Mouse (Mus musculus): ENCODE measurements around the gene Abhd15. TPM values are rescaled to one million over a fixed set of nuclear protein-coding genes. Genes with fewer than 3 reads are reported as not detected.

Abhd15 gene
- 1.2 and 1.8 TPM in 2 replicates for polyA plus RNA-seq (2014; fragmentation: Nextera tagmentation; extraction: Ambion mirVana)

DNA sequence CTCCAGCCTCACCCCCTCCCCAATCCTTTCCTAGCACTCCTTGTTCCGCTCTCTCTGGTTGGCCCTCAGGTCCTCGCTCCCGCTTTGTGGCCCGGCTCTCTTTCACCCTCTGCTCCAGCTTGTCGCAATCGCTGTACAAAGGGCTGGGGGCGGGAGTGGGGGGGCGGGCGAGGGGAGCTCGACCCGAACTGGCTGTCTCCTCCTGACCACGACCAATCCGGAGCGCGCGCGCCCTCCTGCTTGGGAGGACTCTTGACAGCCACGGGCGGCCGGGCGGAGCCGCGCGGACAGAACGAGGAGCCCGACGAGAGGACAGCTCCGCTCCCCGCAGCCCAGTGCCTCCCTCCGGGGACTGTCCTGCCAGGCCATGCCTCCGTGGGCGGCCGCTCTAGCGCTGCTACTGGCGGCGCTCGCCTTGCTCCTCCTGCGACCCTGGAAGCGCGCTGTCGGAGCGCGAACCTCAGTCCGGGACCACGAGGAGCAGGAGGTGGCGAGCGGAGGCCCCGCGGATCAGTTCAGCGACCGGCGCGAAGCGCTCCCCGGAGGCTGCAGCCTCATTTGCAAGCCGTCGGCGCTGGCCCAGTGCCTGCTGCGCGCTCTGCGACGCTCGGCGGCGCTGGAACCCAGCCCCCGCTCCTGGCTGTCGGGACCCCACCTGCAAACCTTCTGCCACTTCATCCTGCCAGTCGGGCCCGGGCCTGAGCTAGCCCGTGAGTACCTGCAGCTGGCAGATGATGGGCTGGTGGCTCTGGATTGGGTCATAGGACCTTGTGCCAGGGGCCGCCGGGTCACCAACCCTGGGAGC, at the start of gene Abhd15:
Gene Abhd15, plus strand, starts transcription at position 290 of the 805 bp plus-strand sequence.
- Histone ChIP-seq H3K27ac (ENCODE audit: low read depth, low read length) (no peak within 1 kb of the TSS), H3K4me1 (ENCODE audit: control insufficient read depth, insufficient read depth, low read length) (peaks cover 22% of the 10 kb centered on the region), H3K4me3 (ENCODE audit: low read depth, low read length) (peak within 1 kb of the TSS; percentile 45), H3K9ac (ENCODE audit: low read length) (peak within 1 kb of the TSS; percentile 56), H3K27me3 (replicated peaks; ENCODE audit: control insufficient read depth, insufficient read depth, low read length) (peaks cover 11% of the 10 kb centered on the region), H3K9me3 (replicated peaks; ENCODE audit: control insufficient read depth, low read length) (no peaks in the 10 kb centered on the region), H3K36me3 (ENCODE audit: control insufficient read depth, insufficient read depth, low read length) (no peaks in the 10 kb centered on the region), H3K4me2 (ENCODE audit: low read length) (peak within 1 kb of the TSS; percentile 94)
- DNase-seq (ENCODE audit: low spot score) (peak; percentile 72), ATAC-seq (peak; percentile 49)
- under 1% methylated on average over 72 of the region's 72 CpGs for WGBS

DNA sequence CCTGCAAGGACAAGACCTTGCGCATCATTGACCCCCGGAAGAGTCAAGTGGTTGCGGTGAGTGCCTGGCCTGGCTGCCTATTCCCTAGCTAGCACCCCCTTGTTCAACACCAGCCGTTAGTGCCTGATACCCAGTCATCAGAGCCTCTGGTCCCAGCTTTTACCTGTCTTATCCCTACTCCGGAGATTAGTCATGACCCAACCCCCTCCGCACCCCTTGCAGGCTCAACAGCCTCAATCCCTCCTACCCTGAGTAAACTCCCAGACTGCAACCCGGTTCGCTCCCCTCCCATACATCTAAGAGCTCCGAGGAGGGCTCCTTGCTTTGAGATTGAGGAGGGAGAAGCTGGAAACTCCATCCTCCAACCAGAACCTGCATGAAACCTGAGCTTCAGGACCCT, 48.4 kb upstream of the Abhd15 start:
- peaks cover 30% of the 10 kb centered on the region for H3K27me3 ChIP-seq (replicated peaks; ENCODE audit: control insufficient read depth, insufficient read depth, low read length)
- no peak overlapping the region for H3K27ac ChIP-seq (ENCODE audit: low read depth, low read length)
- ATAC-seq (no peak), DNase-seq (ENCODE audit: low spot score) (no peak)
- peaks cover 11% of the 10 kb centered on the region for H3K4me1 ChIP-seq (ENCODE audit: control insufficient read depth, insufficient read depth, low read length)
- no peak overlapping the region for H3K4me2 ChIP-seq (ENCODE audit: low read length)
- H3K9ac ChIP-seq (ENCODE audit: low read length), result no peak overlapping the region
- H3K9me3 ChIP-seq (replicated peaks; ENCODE audit: control insufficient read depth, low read length), result no peaks in the 10 kb centered on the region
- H3K4me3 ChIP-seq (ENCODE audit: low read depth, low read length), result no peak overlapping the region
- 39% methylated on average over 9 of the region's 9 CpGs for WGBS
- H3K36me3 ChIP-seq (ENCODE audit: control insufficient read depth, insufficient read depth, low read length), result peaks cover 11% of the 10 kb centered on the region

DNA sequence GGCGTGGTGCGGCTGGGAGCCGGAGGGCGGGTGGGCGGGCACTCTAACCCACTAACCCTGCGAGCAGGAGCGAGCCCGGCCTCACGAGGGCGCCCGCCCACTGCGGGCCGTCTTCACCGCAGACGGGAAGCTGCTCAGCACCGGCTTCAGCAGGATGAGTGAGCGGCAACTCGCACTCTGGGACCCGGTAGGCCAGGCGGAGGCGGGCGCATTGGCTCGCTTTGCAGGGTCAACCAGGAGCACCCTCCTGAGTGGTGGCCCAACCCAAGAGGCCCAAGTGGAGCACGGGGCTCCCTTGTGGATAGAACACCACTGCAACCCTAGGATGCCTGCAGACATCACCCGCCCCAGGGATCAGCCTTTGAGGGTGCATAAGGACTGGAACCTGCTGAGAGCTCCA, 47.8 kb upstream of the Abhd15 start:
- Histone ChIP-seq H3K4me1 (ENCODE audit: control insufficient read depth, insufficient read depth, low read length) (peaks cover 7% of the 10 kb centered on the region), H3K27me3 (replicated peaks; ENCODE audit: control insufficient read depth, insufficient read depth, low read length) (peaks cover 28% of the 10 kb centered on the region), H3K4me3 (ENCODE audit: low read depth, low read length) (no peak overlapping the region), H3K27ac (ENCODE audit: low read depth, low read length) (no peak overlapping the region), H3K36me3 (ENCODE audit: control insufficient read depth, insufficient read depth, low read length) (peaks cover 18% of the 10 kb centered on the region), H3K4me2 (ENCODE audit: low read length) (no peak overlapping the region), H3K9ac (ENCODE audit: low read length) (no peak overlapping the region), H3K9me3 (replicated peaks; ENCODE audit: control insufficient read depth, low read length) (no peaks in the 10 kb centered on the region)
- DNase-seq (ENCODE audit: low spot score) (no peak), ATAC-seq (0 out of 2 replicates have a peak, but pooled peaks have one; percentile 16)
- 5% methylated on average over 25 of the region's 25 CpGs for whole genome bisulfite sequencing

DNA sequence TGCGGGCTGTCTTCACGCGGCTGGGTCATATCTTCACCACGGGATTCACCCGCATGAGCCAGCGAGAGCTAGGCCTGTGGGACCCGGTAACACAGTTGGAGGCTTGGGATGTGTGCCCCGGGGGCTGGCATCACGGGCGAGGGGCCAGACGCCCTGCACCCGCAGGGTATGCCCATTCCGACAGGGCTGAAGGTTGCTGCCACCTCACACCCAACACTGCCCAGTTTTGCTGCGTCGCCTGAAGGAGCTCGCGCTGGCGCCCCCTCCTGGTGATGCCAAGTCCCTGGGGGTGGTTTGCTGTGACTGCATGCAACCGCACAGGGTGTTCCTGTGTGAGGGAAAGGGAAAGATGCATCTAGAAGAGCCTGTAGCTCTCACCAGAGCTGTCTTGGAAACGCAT, 47.1 kb upstream of the Abhd15 start:
- WGBS, result 14% methylated on average over 20 of the region's 20 CpGs
- ATAC-seq (0 out of 2 replicates have a peak, but pooled peaks have one; percentile 50), DNase-seq (ENCODE audit: low spot score) (peak; percentile 76)
- 0 out of 2 replicates have a peak overlapping the region, but pooled peaks have one; percentile 7 for H3K4me2 ChIP-seq (ENCODE audit: low read length)
- no peak overlapping the region for H3K9ac ChIP-seq (ENCODE audit: low read length)
- H3K4me3 ChIP-seq (ENCODE audit: low read depth, low read length), result no peak overlapping the region
- no peak overlapping the region for H3K27ac ChIP-seq (ENCODE audit: low read depth, low read length)
- no peaks in the 10 kb centered on the region for H3K9me3 ChIP-seq (replicated peaks; ENCODE audit: control insufficient read depth, low read length)
- peaks cover 24% of the 10 kb centered on the region for H3K36me3 ChIP-seq (ENCODE audit: control insufficient read depth, insufficient read depth, low read length)
- H3K4me1 ChIP-seq (ENCODE audit: control insufficient read depth, insufficient read depth, low read length), result peaks cover 1% of the 10 kb centered on the region
- H3K27me3 ChIP-seq (replicated peaks; ENCODE audit: control insufficient read depth, insufficient read depth, low read length), result peaks cover 22% of the 10 kb centered on the region

DNA sequence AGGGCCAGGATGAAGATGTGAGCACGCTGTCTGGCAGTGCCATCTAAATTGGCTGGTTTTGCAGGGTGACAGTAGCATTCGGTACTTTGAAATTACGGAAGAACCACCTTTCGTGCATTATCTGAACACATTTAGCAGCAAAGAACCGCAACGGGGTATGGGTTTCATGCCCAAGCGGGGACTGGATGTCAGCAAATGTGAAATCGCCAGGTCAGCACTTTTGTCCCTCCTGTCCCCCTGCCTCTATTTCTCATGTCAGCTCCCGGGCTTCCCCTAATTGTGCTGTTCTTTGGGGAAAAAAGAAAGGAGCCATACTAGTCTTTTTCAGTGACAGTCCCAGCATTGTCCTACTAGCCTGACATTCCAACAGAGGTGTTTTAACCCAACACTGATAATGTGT, 46.5 kb upstream of the Abhd15 start:
- WGBS, result 78% methylated on average over 9 of the region's 9 CpGs
- DNase-seq (ENCODE audit: low spot score), result no peak
- no peak for ATAC-seq
- H3K4me2 ChIP-seq (ENCODE audit: low read length), result no peak overlapping the region
- no peak overlapping the region for H3K27ac ChIP-seq (ENCODE audit: low read depth, low read length)
- H3K9me3 ChIP-seq (replicated peaks; ENCODE audit: control insufficient read depth, low read length), result no peaks in the 10 kb centered on the region
- H3K27me3 ChIP-seq (replicated peaks; ENCODE audit: control insufficient read depth, insufficient read depth, low read length), result peaks cover 18% of the 10 kb centered on the region
- H3K4me3 ChIP-seq (ENCODE audit: low read depth, low read length), result no peak overlapping the region
- no peak overlapping the region for H3K9ac ChIP-seq (ENCODE audit: low read length)
- no peaks in the 10 kb centered on the region for H3K4me1 ChIP-seq (ENCODE audit: control insufficient read depth, insufficient read depth, low read length)
- H3K36me3 ChIP-seq (ENCODE audit: control insufficient read depth, insufficient read depth, low read length), result peaks cover 30% of the 10 kb centered on the region

DNA sequence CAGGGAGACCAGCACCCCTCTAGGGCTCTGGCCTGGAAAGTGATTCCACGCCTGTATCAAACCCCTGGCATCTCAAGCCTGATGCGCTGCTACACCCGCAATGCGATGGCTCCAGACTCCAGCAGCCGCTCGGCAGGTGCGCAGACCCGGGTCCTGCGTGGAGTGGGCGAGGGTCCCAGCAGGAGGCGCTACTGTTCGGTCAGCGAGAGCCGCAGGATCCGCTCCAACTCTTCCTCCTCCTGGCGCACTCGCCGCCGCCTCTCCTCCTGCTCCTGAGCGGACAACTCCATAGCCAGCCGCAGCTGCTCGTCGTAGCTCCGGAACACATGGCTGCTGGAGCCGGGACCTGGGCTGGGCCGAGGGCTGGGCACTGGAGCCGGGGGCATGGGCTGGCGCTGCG, 43.5 kb upstream of the Abhd15 start:
- Histone ChIP-seq H3K36me3 (ENCODE audit: control insufficient read depth, insufficient read depth, low read length) (peaks cover 53% of the 10 kb centered on the region), H3K9ac (ENCODE audit: low read length) (no peak overlapping the region), H3K27me3 (replicated peaks; ENCODE audit: control insufficient read depth, insufficient read depth, low read length) (peaks cover 7% of the 10 kb centered on the region), H3K4me3 (ENCODE audit: low read depth, low read length) (no peak overlapping the region), H3K9me3 (replicated peaks; ENCODE audit: control insufficient read depth, low read length) (no peaks in the 10 kb centered on the region), H3K27ac (ENCODE audit: low read depth, low read length) (no peak overlapping the region), H3K4me2 (ENCODE audit: low read length) (no peak overlapping the region), H3K4me1 (ENCODE audit: control insufficient read depth, insufficient read depth, low read length) (no peaks in the 10 kb centered on the region)
- ATAC-seq, result no peak
- DNase-seq (ENCODE audit: low spot score), result no peak
- 77% methylated on average over 29 of the region's 29 CpGs for WGBS

DNA sequence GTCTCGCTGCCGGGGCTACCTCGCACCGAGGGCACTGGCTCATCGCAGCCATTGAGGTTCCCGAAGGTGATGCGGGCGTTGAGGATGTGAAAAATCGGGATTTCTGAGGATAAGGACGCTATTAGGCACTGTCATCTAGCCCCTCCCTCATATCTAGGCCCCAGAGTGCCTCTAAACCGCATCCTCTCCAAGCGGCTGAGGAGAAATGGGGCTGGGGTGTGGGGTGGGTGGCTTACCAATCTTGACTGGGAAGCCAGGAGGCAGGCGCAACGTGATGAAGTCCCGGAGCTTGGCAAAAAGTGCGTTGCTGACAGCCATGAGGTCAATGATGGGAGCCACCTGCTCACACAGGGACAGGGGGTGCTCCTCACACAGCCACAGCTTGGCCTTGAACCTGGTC, 42.1 kb upstream of the Abhd15 start:
- Histone ChIP-seq H3K9ac (ENCODE audit: low read length) (no peak overlapping the region), H3K36me3 (ENCODE audit: control insufficient read depth, insufficient read depth, low read length) (peaks cover 62% of the 10 kb centered on the region), H3K27ac (ENCODE audit: low read depth, low read length) (no peak overlapping the region), H3K4me3 (ENCODE audit: low read depth, low read length) (no peak overlapping the region), H3K27me3 (replicated peaks; ENCODE audit: control insufficient read depth, insufficient read depth, low read length) (no peaks in the 10 kb centered on the region), H3K4me2 (ENCODE audit: low read length) (no peak overlapping the region), H3K4me1 (ENCODE audit: control insufficient read depth, insufficient read depth, low read length) (no peaks in the 10 kb centered on the region), H3K9me3 (replicated peaks; ENCODE audit: control insufficient read depth, low read length) (no peaks in the 10 kb centered on the region)
- ATAC-seq, result no peak
- WGBS, result 93% methylated on average over 16 of the region's 16 CpGs
- no peak for DNase-seq (ENCODE audit: low spot score)

DNA sequence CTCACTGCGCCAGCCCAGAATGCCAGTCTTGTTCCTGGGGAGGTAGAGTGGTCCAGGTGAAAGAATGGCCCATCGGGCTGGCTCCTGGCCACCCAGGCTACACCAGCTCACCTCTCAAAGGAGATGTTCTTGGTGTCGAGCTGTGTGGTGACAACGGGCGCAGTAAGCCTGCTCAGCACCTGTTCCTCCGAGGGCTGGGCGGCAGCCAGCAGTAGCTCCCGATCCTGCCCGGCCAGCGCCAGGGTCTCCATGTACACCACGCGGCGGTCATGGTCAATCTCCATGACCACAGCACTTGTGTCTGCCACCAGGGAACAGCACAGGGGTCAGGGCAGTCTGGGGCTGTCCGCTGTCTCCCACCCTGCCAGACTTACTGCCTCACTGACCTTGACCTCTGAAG, 38.7 kb upstream of the Abhd15 start:
- Histone ChIP-seq H3K9me3 (replicated peaks; ENCODE audit: control insufficient read depth, low read length) (no peaks in the 10 kb centered on the region), H3K27me3 (replicated peaks; ENCODE audit: control insufficient read depth, insufficient read depth, low read length) (no peaks in the 10 kb centered on the region), H3K36me3 (ENCODE audit: control insufficient read depth, insufficient read depth, low read length) (peaks cover 54% of the 10 kb centered on the region), H3K4me2 (ENCODE audit: low read length) (no peak overlapping the region), H3K4me1 (ENCODE audit: control insufficient read depth, insufficient read depth, low read length) (no peaks in the 10 kb centered on the region), H3K9ac (ENCODE audit: low read length) (no peak overlapping the region), H3K27ac (ENCODE audit: low read depth, low read length) (no peak overlapping the region), H3K4me3 (ENCODE audit: low read depth, low read length) (no peak overlapping the region)
- ATAC-seq (no peak), DNase-seq (ENCODE audit: low spot score) (no peak)
- WGBS, result 93% methylated on average over 14 of the region's 14 CpGs

DNA sequence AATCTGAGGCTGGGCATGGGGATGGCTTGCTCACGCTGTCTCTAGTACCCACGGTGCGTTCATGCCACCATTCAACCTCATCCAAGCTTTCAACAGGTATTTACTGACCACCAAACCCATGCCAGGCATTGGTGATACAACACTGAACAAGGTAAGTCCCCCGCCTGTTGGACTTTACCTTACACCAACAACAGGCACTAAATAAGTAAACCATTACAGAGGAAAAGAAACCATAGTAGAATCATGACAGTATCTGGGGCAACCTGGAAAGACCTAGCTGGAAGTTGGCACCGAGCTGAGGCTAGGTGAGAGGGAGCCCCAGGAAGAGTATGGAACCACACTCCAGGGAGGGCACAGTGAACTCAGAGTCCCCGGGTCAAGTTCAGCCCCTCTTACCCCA, 38.0 kb upstream of the Abhd15 start:
- 94% methylated on average over 6 of the region's 6 CpGs for WGBS
- Histone ChIP-seq H3K4me3 (ENCODE audit: low read depth, low read length) (no peak overlapping the region), H3K27me3 (replicated peaks; ENCODE audit: control insufficient read depth, insufficient read depth, low read length) (no peaks in the 10 kb centered on the region), H3K27ac (ENCODE audit: low read depth, low read length) (no peak overlapping the region), H3K9me3 (replicated peaks; ENCODE audit: control insufficient read depth, low read length) (no peaks in the 10 kb centered on the region), H3K4me1 (ENCODE audit: control insufficient read depth, insufficient read depth, low read length) (no peaks in the 10 kb centered on the region), H3K36me3 (ENCODE audit: control insufficient read depth, insufficient read depth, low read length) (peaks cover 51% of the 10 kb centered on the region), H3K4me2 (ENCODE audit: low read length) (no peak overlapping the region), H3K9ac (ENCODE audit: low read length) (no peak overlapping the region)
- no peak for DNase-seq (ENCODE audit: low spot score)
- ATAC-seq, result no peak

All from forebrain, embryonic 14.5 days (tissue).